Mouse (Mus musculus) ES-E14 (cell line): ENCODE data around the gene Gm14137.

Experiments
- HCFC1 ChIP-seq: IDR thresholded peaks from 2 replicates; pipeline ENCODE4 v1.6.1; 2012; ENCODE audit warnings: low read length, inconsistent platforms, borderline replicate concordance; ENCODE audit not compliant: insufficient read depth
- MAFK ChIP-seq: IDR thresholded peaks from 2 replicates; pipeline ENCODE4 v1.6.1; 2014; ENCODE audit warnings: mild to moderate bottlenecking, low read depth, low read length, inconsistent platforms; ENCODE audit not compliant: insufficient read depth
- ZC3H11A ChIP-seq: IDR thresholded peaks from 2 replicates; pipeline ENCODE4 v1.6.1; 2012; ENCODE audit warnings: low read depth, mild to moderate bottlenecking, inconsistent platforms, low read length, borderline replicate concordance
- ZNF384 ChIP-seq: IDR thresholded peaks from 2 replicates; pipeline ENCODE4 v1.6.1; 2012; ENCODE audit warnings: low read depth, low read length, inconsistent platforms

DNA sequence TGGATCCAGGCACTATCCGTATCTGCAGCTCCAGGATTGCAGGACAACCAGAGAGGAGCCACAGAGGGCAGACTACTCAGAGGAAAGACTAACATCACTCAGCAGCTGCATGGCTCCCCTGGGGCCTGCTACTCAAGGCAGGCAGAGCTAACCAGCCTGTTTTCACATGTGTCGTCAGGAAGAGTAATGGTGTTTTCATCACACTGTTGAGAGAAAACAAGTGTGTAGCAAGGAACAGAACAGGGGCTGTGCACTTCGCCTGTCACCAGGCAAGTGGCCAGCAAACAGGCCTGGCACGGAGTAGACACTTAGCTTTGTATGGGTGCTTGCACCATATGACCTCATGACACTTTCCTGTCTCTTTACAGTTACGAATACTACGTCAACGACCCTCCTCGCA is 2.7 kb upstream of the Gm14137 start:
- TF ChIP-seq ZC3H11A = no peak
- TF ChIP-seq HCFC1 = no peak
- TF ChIP-seq ZNF384 = no peak
- no peak for TF ChIP-seq MAFK
